Mouse (Mus musculus) adrenal gland, postnatal 4 days (tissue): Measurements from ENCODE around the gene Gm49387. TPM values are rescaled to one million over a fixed set of nuclear protein-coding genes. Genes with fewer than 3 reads are reported as not detected.

Source experiments
- DNase-seq, 2 experiments: peaks; one replicate each; pipeline ENCODE4 v3.0.0; 2021 to 2022; ENCODE audit warnings: low spot score in 2 of 2, mixed read lengths in 2 of 2
- long read RNA-seq, 2 experiments: library from polyadenylated mRNA; stranded (forward); transcript quantifications; one replicate each; pipeline ENCODE4 v2.0.0; 2021
- total RNA-seq, 2 experiments: library from RNA; stranded (reverse); gene quantifications; 2 replicates each; pipeline ENCODE4 v1.2.3; 2021

The Gm49387 gene
- not detected for total RNA-seq
- long read RNA-seq, experiment 1: 0 reads
- long read RNA-seq, experiment 2, partial matches to known transcripts: 1 of 1 reads
- long read RNA-seq, experiment 2, other reads (novel, unspliced or antisense): 0 of 1 reads

DNA sequence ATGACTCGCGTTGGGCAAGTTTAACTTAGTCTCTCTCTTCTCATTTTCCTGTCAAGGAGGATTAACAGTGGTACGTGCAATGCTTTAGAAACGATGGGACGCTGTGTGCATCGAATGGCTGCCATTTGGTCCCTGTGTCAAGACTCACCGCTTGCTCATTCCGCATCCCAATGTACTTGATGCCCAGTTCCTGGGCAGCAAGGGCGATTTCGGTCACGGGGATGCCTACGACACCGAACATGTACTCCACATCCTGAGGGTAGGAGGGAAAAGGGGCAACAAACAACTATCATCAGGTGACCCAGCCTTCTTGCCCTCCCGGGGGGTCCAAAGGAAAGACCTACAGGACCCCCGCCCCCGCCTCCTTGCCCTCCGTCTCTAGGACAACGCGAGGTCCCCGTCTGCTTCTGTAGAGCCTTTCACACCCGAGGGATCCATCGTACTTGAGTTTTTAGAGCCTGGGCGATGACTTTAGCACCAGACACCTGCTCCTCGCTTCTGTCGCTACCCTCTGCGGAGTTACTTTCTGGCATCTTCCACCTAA lies at the start of gene Gm49387:
Gm49387 (minus strand) TSS at position 533 of the 544 bp plus-strand sequence.
- no peak for DNase-seq

DNA sequence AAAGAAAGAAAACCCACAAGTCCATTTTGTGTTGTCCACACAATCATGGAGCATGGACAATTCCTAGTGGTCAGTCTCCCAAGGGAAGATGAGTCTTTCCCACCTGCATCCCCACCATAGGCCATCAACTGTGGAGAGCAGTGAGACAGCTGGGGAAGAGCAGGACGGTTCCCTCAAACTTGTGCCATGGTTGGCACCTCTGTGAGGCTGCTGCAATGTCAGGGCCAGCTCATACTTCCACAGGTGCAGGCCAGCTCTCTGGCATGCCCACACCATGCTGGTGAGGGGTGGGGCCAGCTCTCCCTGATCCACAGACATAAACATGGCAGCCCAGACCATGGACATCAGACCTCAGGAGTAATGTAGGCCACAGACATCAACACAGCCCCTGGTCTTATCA lies 45.6 kb upstream of the Gm49387 start:
- DNase-seq: no peak

DNA sequence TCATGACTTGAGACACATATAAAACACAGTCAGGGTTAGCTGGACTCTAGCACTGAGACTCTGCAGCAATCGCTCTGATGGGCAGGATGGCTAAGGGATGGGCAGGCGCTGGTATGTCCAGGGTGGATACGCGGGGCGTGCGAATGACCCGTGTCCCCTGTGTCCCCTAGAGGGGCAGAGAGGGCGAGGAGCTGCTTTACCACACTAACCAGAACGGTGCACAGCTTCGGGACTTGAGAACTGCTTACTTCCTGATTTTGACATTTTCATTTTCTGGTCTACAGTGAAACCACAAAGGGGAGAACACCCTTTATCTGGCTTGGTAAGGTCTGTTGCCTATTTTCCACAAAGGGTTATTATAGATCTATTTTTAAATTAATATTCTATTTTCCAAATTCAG lies 45.0 kb upstream of the Gm49387 start:
- no peak for DNase-seq

DNA sequence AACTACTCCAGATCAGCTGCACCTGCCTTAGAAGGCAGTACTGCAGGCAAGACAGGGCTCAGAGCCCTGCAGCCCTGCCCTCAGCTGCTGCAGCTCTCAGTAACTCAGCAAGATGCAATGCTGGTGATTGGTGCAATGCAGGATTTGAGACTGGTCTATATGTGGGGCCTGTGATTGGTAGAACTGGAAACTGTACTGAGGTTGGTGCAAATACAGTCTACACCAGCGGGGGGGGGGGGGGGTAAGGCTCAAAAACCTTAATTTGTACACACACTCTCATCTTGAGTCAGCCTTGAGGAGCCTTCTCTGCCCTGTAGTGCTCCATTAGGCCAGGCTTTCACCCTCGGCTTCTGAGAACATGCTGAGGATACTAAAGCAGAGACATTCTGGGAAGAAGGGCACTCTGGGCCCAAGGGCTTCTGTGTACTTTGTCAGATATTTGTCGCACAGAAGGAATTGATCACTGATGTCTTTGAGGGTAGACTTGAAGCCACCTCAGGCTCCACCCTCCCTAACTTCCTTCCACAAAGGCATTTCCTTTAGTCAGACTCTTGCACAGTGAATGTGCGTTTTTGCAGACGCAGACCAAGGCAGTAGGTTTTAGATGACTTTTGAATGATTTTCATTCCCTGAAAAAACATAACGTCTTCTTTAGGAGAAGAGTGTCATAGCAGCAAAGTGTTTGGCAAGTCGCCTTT lies 43.8 kb upstream of the Gm49387 start:
- DNase-seq: no peak

DNA sequence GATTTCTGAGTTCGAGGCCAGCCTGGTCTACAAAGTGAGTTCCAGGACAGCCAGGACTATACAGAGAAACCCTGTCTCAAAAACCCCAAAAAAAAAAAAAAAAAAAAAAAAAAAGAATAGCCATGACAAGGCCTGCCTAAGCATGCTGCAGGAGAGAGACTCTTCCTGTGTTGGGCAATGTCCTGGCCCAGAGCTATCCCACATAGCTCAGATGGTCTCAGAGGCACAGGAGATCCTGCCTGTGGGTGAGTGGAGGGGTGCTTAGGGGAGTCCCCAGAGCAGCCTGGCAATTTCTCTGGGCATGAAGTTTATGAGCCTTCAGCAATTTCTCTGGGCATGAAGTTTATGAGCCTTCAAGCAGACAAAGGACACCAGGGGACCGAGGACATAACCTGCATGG lies 42.9 kb upstream of the Gm49387 start:
- DNase-seq: no peak

DNA sequence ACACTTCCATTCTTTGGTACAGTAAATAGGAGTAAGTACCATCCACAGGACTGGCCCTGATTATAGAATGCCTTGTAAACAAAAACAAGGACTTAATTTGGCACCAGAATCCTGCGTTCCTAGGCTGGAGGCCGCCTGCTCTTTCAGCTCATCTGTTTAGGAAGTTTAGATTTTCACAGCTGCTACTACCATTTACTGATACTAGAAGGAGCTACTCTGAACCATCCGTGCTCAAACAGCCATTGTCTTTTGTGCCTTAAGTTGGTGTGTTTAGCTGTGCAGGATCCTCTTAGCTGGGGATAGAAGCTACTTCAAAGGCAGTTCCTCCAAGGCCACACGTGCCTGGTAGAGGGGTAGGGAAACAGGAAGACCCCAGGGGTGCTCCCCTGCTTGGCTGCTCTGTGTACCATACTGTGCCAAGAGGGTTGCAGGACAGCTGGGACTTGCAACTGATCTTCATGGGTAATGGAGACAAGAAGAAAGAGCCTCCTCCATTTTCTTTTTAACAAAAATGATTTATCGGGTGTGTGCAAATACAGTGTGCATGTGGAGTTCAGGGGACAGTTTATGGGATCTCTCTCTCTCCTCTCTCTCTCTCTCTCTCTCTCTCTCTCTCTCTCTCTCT lies 41.4 kb upstream of the Gm49387 start:
- DNase-seq: no peak

DNA sequence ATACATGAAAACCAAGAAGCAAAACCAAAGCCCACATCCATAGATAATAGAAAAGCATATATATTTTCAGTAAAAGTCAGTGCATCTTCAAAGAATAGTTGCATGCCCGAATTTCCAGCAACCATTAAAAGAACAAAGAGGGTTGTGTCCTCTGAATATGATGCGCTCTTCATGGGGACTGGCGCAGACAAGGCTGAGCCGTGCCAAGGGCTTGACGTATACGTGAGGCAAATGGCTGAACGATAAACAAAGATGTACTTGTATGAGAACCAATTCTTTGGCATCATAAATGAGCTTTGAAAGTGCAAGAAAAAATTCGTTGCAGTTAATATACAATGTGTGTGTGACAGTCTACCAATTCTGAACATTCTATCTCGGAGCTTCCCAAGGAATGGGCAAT lies 40.6 kb upstream of the Gm49387 start:
- DNase-seq: no peak

DNA sequence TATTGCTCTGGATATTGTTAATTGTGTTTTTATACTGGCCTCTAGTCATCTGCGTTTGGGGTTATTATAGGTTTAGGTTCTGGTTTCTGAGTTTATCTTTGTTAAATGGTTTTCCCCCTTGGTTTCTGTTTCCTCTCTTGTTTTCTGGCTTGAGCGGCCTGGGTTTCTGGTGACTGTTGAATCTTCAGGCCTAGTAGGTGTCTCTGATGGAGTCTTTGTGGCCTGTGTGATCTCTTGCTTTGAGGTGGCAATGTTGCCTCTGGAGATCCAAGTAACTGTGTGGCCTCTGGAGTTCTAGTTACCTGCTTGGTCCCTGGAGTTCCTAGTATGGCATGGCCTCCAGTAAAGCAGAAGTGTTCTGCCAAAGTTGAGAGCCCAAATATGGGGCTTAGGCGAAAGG lies 40.0 kb upstream of the Gm49387 start:
- DNase-seq: no peak

DNA sequence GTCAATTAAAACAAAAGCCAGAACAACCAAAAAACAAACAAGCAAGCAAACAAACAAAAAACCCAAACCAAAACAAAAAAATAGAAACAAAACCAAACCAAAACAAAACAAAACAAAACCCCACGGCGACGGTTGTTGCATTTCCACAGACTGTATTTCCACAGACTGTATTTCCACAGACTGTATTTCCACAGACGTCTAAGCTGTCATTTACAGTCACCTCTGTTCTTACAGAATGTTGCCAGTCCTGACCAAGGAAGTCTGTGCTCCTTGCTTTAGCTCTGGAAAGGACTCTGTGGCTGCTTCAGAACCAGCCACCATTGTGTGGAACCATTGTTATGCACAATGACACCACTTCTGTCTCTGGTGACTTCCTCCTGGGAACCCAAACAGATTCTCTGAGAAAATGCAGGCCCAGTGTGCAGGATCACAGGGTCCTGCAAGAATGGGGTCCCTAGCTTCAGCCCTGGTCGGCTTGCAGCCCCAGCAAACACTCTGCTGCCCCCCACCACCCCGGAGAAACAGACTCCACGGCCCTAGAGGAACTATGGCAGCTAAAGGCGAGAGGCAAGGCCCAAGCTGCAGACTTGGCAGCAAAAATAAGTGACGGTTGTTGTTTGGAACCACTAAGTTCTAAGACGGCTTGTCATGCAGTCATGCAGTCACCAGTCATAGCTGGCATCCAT lies 31.1 kb upstream of the Gm49387 start:
- no peak for DNase-seq

DNA sequence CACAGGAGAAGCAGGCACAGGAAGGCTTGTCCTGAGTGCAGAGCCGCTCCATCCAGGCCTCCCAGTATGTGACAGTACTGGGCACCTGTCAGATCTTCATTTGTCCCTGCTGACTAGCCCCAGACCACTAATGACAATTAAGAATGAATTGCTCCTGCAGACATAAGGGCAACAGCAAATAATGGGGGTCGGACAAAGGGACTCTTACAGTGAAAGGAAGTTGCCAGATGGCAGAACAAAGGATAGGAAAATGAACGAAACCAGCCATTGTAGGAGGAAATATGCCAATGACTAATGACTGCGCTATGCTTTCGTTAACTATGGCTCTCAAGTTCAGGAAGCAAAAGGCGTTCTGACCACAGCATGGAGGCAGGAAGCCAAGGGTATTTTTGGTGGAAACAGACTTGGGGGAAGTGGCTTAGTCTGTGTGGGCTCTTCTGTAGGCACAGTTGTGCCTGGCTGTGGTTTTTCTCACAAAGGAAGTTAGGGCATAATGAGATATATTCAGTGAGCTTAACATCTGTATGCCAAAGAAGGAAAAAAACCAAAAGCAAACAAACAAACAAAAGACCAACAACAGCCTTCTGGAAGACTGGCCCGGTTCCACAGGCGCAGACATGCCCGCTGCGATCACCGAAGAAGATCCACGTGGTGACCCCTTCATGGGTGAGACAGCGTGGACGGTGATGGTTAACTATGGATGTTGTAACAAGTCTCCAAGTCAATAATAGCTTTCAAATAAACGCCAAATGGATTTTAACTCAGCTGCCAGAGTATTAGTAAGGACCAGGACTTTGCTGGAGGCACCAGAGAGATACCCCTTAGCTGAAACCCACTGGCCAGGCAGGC lies 29.2 kb upstream of the Gm49387 start:
- DNase-seq: no peak

DNA sequence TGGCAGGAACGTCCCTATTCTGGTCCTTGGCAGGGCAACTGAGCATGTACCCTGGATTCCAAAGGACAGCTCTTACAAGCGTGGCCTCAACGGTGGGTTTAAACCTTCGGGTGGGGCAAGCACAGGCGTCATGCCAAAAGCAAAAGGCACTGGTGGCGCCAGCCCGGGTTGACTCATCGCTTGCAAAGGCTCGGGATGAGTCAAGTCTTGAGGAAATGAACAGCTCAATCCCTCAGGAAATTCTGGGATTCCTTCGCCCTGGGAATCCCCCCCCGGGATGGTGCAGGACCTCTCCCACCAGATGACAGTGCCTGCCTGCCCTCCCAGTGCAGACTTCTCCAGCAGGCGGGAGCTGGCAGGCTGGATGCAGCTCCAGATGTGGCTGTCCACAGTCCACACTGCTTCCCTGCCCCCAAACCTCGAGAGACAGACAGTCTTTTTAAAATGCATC lies 28.5 kb upstream of the Gm49387 start:
- DNase-seq: peak in 1 of 2 experiments; percentile 72

DNA sequence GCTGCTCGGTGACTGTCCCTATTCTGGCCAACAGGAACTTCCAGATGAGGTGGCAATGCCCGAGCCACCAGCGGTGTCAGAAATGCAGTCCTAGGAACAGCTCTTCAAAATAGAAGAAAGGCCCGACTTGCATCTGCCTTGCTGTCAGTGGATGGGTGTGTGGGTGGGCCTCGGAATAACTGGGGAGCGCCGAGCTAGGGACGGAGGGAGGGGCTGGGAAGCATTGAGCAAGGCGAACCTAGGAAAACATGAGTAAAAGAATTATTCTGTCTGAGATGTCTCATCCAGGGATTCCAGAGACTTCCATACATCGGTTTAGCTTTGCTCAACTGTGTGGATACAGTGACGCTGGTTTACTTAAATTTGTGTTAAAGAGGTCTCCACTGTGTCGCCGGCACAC lies 27.6 kb upstream of the Gm49387 start:
- DNase-seq: no peak

DNA sequence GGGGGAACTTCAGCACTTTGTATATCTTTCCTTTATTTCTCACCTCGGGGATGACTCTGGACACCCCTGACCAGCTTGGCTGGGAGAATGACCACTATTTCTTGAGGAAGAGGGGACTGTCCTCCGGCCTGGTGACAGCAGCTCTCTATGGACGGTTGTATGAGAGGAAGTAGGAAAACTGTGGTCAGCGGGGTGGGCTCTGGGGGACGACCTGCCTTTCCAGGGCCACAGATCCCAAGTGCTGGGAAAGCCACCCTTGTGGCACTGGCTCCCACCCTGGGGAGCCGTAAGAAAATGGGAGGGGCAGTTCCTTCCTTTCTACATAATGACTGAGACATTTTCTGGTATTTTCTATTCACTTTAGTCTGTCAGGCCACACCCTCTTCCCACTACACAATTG lies 27.1 kb upstream of the Gm49387 start:
- DNase-seq: no peak

DNA sequence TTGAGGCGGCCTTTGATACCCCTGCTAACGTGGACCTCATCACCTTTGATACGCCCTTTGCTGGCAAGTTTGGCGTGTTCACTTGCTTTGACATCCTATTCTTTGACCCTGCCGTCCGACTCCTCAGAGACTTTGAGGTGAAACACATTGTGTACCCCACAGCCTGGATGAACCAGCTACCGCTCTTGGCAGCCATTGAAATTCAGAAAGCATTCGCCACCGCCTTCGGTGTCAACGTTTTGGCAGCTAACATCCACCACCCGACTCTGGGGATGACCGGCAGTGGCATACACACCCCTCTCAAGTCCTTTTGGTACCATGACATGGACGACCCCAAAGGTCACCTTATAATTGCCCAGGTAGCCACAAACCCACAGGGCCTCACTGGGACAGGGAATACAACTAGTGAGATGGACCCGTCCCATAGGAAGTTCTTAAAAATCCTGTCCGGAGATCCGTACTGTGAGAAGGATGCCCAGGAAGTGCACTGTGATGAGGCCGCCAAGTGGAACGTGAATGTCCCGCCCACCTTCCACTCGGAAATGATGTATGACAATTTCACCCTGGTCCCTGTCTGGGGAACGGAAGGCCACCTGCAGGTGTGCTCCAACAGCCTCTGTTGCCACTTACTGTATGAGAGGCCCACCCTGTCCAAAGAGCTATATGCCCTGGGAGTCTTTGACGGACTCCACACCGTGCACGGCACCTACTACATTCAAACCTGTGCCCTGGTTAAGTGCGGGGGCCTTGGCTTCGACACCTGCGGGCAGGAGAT lies 26.4 kb upstream of the Gm49387 start:
- DNase-seq: no peak

DNA sequence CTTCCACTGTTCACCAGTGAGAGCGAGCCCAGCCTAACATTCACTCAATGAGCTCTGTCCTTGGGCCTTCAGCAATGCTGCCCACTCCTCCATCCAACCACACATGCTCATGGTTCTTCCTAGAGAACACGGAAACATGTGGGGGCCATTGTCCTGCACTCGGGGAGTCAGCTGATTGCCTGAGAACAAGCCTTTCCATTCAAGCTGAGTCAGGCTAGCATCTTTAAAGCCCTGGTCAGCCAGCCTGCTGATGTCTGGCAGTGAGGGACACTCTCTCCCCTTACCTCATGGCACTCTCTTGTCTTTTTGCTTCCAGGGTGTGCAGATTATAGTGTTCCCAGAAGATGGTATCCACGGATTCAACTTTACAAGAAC lies 24.9 kb upstream of the Gm49387 start:
- no peak for DNase-seq

DNA sequence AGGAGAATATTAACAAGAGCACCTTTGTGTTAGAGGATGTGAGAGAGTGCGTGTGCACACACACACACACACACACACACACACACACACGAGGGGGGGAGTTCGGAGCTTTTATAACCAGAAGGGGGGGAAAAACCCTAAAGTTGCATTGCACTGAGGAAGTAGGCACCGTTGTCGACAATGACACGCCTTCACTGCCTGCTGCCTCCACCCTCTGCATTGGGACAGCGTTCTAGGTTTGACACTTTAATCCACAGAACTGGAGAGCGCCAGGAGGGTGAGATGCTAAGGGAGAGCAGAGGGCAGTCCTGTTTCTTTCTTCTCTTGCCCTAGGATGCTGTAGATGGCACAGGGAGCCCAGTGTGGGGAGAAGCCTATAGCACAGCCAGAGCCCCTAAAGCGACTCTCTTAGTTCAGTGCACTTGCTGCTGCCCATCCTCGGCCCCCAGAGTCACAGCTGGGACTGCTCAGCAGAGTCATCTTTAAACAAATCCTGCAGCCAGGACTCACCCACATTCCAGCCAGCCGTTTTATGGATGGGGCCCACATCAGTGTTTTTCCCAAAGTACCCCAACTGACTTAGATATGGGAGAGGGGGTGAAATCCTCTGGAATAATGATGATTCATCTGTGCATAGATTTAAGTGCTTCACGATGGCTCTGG lies 24.4 kb upstream of the Gm49387 start:
- DNase-seq: no peak

DNA sequence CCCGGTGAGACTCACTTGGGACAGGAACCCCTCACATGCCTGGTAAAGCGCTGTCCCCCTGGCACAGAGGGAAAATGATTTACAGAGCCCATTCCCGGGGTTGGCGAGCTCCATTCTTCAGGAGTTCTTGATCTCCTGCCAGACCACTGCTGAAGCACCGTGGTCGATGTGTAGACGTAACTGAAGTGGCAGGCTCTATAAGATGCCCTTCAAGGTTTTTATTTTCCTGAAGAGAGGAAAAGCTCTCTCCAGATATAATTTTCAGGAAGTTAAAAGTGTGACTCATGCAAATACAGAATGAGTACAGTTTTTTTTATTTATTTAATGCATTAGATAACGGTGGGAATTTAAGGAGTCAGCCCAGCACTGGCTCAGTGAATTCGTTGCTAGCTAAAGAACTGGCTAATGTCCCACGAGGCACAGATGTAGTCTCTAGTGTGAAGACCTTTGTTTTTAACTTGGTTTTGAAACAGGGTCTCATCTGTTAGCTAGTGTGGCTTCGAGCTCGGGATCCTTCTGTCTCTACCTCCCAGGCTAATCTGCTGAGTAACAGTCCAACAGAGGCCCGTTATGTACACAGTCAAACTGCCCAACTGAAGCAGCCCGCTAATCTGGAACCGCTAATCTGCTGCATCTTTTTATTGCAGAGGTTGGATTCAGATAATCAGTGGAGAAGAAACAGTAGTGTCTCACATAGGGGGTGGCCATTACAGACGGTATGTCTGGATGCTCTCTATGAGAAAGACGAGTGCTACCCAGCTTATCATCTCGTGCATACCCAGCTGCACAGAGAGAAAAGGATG lies 23.6 kb upstream of the Gm49387 start:
- no peak for DNase-seq

DNA sequence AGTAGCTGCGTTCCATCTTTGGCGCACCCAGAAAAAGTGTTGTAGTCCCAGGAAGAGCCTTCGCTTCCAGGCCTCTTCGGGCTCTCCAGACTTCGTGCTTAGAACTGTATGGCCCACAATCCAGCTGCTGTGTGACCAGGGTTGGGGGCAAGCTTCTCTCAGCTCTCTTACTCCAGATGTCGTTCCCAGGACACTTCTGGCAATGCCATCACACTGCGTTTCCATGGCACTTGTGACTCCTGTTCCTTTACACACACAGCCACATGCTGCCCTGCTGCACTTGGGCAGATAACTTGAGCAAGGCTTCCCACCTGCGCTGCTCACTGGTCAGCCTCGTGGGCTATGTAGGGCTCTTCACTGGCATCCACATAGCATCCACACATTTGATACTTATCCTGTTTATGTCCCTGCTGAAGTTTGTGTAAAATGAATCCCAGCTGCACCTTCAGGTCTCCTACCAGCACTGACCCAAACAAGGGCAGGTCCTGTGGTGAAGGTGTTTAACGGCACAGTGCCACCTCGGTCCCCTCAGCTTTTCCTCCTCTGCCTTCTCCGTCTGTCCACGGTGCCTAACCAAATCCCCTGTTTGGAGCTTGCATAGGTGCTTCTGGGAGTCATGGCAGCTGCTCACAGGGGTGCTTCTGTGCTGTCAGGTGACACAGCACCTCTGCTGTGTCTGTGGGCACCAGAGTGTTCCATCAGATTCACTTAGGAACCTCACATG lies 22.9 kb upstream of the Gm49387 start:
- no peak for DNase-seq
